In the genomic region with DNA sequence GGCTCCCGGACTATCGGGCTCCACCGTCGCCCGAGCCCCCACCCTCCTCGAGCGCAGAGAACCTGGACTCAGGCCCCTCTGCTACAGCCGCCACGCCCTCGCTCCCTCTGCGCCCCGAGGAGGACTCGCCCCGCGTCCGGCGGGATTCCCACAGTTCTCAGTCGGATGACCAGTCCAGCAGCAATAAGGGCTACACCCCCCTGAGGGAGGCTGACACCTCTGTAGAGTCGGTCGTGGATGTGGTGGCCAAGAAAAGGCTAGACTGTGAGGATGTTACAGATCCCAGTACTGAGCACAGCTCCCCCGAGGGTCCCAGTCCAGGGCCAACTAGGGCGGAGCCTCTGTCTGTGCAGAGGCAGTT, we compare ENCODE assay signal across 8 mouse cellular contexts. TPM values are rescaled to one million over a fixed set of nuclear protein-coding genes. Genes with fewer than 3 reads are reported as not detected.
DNase-seq lines count a peak whose midpoint lies in the region; ATAC-seq and TF ChIP-seq lines count a peak whose summit lies in the region.

No protein-coding gene starts in this region.

- H3K9me3 ChIP-seq in E14TG2a.4 (ENCODE audit: low read length) = no peaks in the 10 kb centered on the region
- no peaks in the 10 kb centered on the region for H3K9me3 ChIP-seq in heart, embryonic 15.5 days (replicated peaks)
- H3K9me3 ChIP-seq in liver, embryonic 14.5 days (ENCODE audit: control insufficient read depth, low read length) = no peaks in the 10 kb centered on the region

- ATAC-seq in heart, embryonic 15.5 days (replicated peaks; ENCODE audit: insufficient number of reproducible peaks, insufficient read depth, low FRiP score, low read depth) = peak; percentile 24; the same call in 1 of the 2 replicates
- no peak for ATAC-seq in liver, embryonic 14.5 days (ENCODE audit: insufficient read depth)

- peak overlapping the region; percentile 70 for H3K4me3 ChIP-seq in gastrocnemius, adult 2 months
- H3K4me3 ChIP-seq in E14TG2a.4 (replicated peaks; ENCODE audit: low read length) = peak overlapping the region; percentile 78
- H3K4me3 ChIP-seq in heart, embryonic 15.5 days = peak overlapping the region; percentile 60
- H3K4me3 ChIP-seq in liver, embryonic 14.5 days (ENCODE audit: insufficient read depth in 1 of 2, low read depth in 2 of 2, low read length in 2 of 2) = peak overlapping the region in 1 of 2 experiments; percentile 15; a peak in 1 of 4 replicates

- peaks cover 76% of the 10 kb centered on the region for H3K27me3 ChIP-seq in E14TG2a.4 (ENCODE audit: insufficient read depth, low read length)
- peaks cover 71% of the 10 kb centered on the region for H3K27me3 ChIP-seq in heart, embryonic 15.5 days
- H3K27me3 ChIP-seq in liver, embryonic 14.5 days (ENCODE audit: control insufficient read depth, insufficient read depth, low read length) = peaks cover 37% of the 10 kb centered on the region

- no peaks in the 10 kb centered on the region for H3K36me3 ChIP-seq in E14TG2a.4 (ENCODE audit: insufficient read depth, low read length)
- H3K36me3 ChIP-seq in heart, embryonic 15.5 days = no peaks in the 10 kb centered on the region
- H3K36me3 ChIP-seq in liver, embryonic 14.5 days (replicated peaks; ENCODE audit: control insufficient read depth, insufficient read depth, low read depth) = no peaks in the 10 kb centered on the region

- H3K4me1 ChIP-seq in E14TG2a.4 (replicated peaks; ENCODE audit: low read depth, low read length) = peaks cover 17% of the 10 kb centered on the region
- H3K4me1 ChIP-seq in heart, embryonic 15.5 days (replicated peaks) = peaks cover 31% of the 10 kb centered on the region
- H3K4me1 ChIP-seq in liver, embryonic 14.5 days (replicated peaks; ENCODE audit: control insufficient read depth in 2 of 2, insufficient read depth in 2 of 2, low read length in 1 of 2) = no peaks in the 10 kb centered on the region

- DNase-seq in gastrocnemius, adult 2 months = peak; percentile 68
- no peak for DNase-seq in gastrocnemius, postnatal 25 days
- no peak for DNase-seq in liver, embryonic 14.5 days (ENCODE audit: low read depth in 3 of 3, low spot score in 3 of 3)
- DNase-seq in thymus, postnatal 25 days = no peak
- no peak for DNase-seq in adrenal gland, adult 8-10 months
- no peak for DNase-seq in right cerebral cortex, postnatal 36 days (ENCODE audit: low spot score in 2 of 2)

- peak overlapping the region; percentile 99 for H3K4me2 ChIP-seq in heart, embryonic 15.5 days
- peak overlapping the region; percentile 44 for H3K4me2 ChIP-seq in liver, embryonic 14.5 days (ENCODE audit: low read depth)

- H3K9ac ChIP-seq in heart, embryonic 15.5 days = peak overlapping the region; percentile 54
- no peak overlapping the region for H3K9ac ChIP-seq in liver, embryonic 14.5 days (replicated peaks)

- intact Hi-C loops in gastrocnemius, adult 2 months (cut with DNase I) = no loop called here

- TF ChIP-seq EP300 in liver, embryonic 14.5 days (IDR thresholded peaks at IDR 0.05; ENCODE audit: low read depth) = no peak

- WGBS in heart, embryonic 15.5 days = 4% methylated on average over 22 of the region's 22 CpGs
- 5% methylated on average over 21 of the region's 22 CpGs for WGBS in liver, embryonic 14.5 days (ENCODE audit: insufficient replicate concordance)

- H3K27ac ChIP-seq in gastrocnemius, adult 2 months = peak overlapping the region; percentile 59; the same call in 1 of the 2 replicates
- H3K27ac ChIP-seq in heart, embryonic 15.5 days = no peak overlapping the region
- no peak overlapping the region for H3K27ac ChIP-seq in liver, embryonic 14.5 days

- TF ChIP-seq CTCF in gastrocnemius, adult 2 months (IDR thresholded peaks at IDR 0.05) = no peak
- TF ChIP-seq CTCF in E14TG2a.4 (conservative IDR thresholded peaks at IDR 0.05; ENCODE audit: low read length) = no peak
- TF ChIP-seq CTCF in liver, embryonic 14.5 days (IDR thresholded peaks at IDR 0.05; ENCODE audit: low read depth) = no peak

RNA-seq across cellular contexts. Expression of gene Tmem200c, which starts 15.4 kb away (rescaled TPM):
- total RNA-seq in gastrocnemius, adult 2 months (2021) = under 1 TPM; 0.17 to 0.31 TPM
- total RNA-seq in gastrocnemius, postnatal 25 days (2021) = under 1 TPM; 0.19 to 0.28 TPM
- 0.06 and 0.24 TPM in 2 replicates for polyA plus RNA-seq in heart, embryonic 15.5 days (2015; fragmentation: Nextera tagmentation; extraction: Ambion mirVana)
- polyA plus RNA-seq in liver, embryonic 14.5 days (2012; rRNA removed) = not detected in 2 replicates
- not detected in 2 replicates for polyA plus RNA-seq in liver, embryonic 14.5 days (2014; fragmentation: Nextera tagmentation; extraction: Ambion mirVana)
- total RNA-seq in adrenal gland, adult 8-10 months (2022) = 1 to 10 TPM in 3 of 4 experiments, under 1 TPM in 1; 0.91 to 3.2 (median 2.1) TPM
